Mouse (Mus musculus) ES-Bruce4 (cell line): ENCODE results near the gene Saa2.

Experiments used
- CTCF ChIP-seq: IDR thresholded peaks from one replicate; pipeline ENCODE4 v1.8.1; 2011; ENCODE audit warnings: low read depth, low read length
- POLR2A ChIP-seq: IDR thresholded peaks from one replicate; pipeline ENCODE4 v1.8.1; 2011; ENCODE audit warnings: low read length; ENCODE audit not compliant: insufficient read depth

- TF ChIP-seq POLR2A (no peak), CTCF (no peak)
These were observed 9.6 kb downstream of the Saa2 start for GRCm38 (mm10) chr7:46761049-46761795.
